Mouse (Mus musculus): ENCODE data around the gene E330017A01Rik.

DNA sequence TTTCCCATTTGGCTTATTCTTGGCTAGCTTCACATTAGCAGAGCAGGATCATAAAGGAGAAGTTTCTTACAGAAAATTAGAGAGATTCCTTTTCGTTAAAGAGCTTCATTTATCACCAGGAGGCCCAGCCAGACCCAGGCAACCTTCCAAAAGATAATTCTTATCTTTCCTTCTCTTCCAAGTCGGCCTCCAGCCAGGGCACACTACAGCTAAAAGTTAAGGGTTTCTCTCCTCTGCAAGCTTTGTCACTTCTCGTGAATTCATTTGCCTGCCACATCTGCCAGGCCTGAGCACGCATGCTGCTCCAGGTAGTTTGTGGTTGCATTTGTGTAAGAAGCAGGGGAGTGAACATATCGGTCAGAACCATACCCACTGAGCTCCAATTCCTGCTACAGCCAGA is 30.7 kb upstream of the E330017A01Rik start:
- no peak for TF ChIP-seq CTCF (IDR thresholded peaks at IDR 0.05; ENCODE audit: extremely low read depth, insufficient read depth, low read length)
- TF ChIP-seq POLR2A (IDR thresholded peaks at IDR 0.05; ENCODE audit: extremely low read depth, insufficient read depth, low read length): no peak

Data from cortical plate, adult 2 months (tissue).